In genomic region chr6:86523755-86524434, GRCm38 (mm10) we compare ENCODE assay signal across 7 mouse cellular contexts. TPM values are rescaled to one million over a fixed set of nuclear protein-coding genes. Genes with fewer than 3 reads are reported as not detected.
DNase-seq lines count a peak whose midpoint lies in the region; ATAC-seq and TF ChIP-seq lines count a peak whose summit lies in the region.

No protein-coding gene starts in this region.

- ATAC-seq in forebrain, embryonic 13.5 days = no peak
- no peak for ATAC-seq in midbrain, embryonic 12.5 days (ENCODE audit: low FRiP score, low read depth)

- peaks cover 1% of the 10 kb centered on the region; the same call in 1 of the 2 replicates for H3K4me1 ChIP-seq in bone marrow, adult 2 months (ENCODE audit: control insufficient read depth, insufficient read depth, low read length)
- peaks cover 29% of the 10 kb centered on the region for H3K4me1 ChIP-seq in forebrain, embryonic 13.5 days
- H3K4me1 ChIP-seq in limb, embryonic 10.5 days = peaks cover 18% of the 10 kb centered on the region
- H3K4me1 ChIP-seq in midbrain, embryonic 12.5 days = peaks cover 25% of the 10 kb centered on the region

- H3K4me2 ChIP-seq in forebrain, embryonic 13.5 days = peak overlapping the region; percentile 93
- peak overlapping the region; percentile 95 for H3K4me2 ChIP-seq in midbrain, embryonic 12.5 days (replicated peaks)

- WGBS in bone marrow, adult 2 months = 2% methylated on average over 15 of the region's 15 CpGs
- WGBS in forebrain, embryonic 13.5 days = under 1% methylated on average over 15 of the region's 15 CpGs
- WGBS in limb, embryonic 10.5 days = under 1% methylated on average over 15 of the region's 15 CpGs
- under 1% methylated on average over 15 of the region's 15 CpGs for WGBS in midbrain, embryonic 12.5 days

- peak overlapping the region; percentile 6; the same call in 1 of the 2 replicates for H3K27ac ChIP-seq in bone marrow, adult 2 months (ENCODE audit: control insufficient read depth, insufficient read depth, low read depth, low read length, poor library complexity)
- H3K27ac ChIP-seq in forebrain, embryonic 13.5 days = peak overlapping the region; percentile 92
- H3K27ac ChIP-seq in limb, embryonic 10.5 days = peak overlapping the region; percentile 100
- peak overlapping the region; percentile 90 for H3K27ac ChIP-seq in midbrain, embryonic 12.5 days (replicated peaks)

- H3K9ac ChIP-seq in forebrain, embryonic 13.5 days = peak overlapping the region; percentile 99
- peak overlapping the region; percentile 98 for H3K9ac ChIP-seq in midbrain, embryonic 12.5 days (replicated peaks)

- DNase-seq in ovary, postnatal 36 days (ENCODE audit: low spot score) = peak; percentile 24
- no peak for DNase-seq in ovary, postnatal 14 days (ENCODE audit: low spot score)
- peak; percentile 65 for DNase-seq in limb, embryonic 10.5 days (ENCODE audit: low spot score)
- DNase-seq in B cell, adult 2 months = no peak

- TF ChIP-seq CTCF in bone marrow, adult 2 months (IDR thresholded peaks at IDR 0.05; ENCODE audit: control insufficient read depth, insufficient read depth, low read length) = no peak

- no peaks in the 10 kb centered on the region for H3K9me3 ChIP-seq in forebrain, embryonic 13.5 days (replicated peaks)
- H3K9me3 ChIP-seq in limb, embryonic 10.5 days (replicated peaks) = no peaks in the 10 kb centered on the region
- H3K9me3 ChIP-seq in midbrain, embryonic 12.5 days = no peaks in the 10 kb centered on the region

- TF ChIP-seq POLR2A in bone marrow, adult 2 months (IDR thresholded peaks at IDR 0.05; ENCODE audit: borderline replicate concordance, control insufficient read depth, low read depth, low read length) = no peak

- peak overlapping the region; percentile 69 for H3K4me3 ChIP-seq in bone marrow, adult 2 months (replicated peaks; ENCODE audit: control insufficient read depth, low read depth, low read length)
- peak overlapping the region; percentile 100 for H3K4me3 ChIP-seq in forebrain, embryonic 13.5 days
- H3K4me3 ChIP-seq in limb, embryonic 10.5 days = peak overlapping the region; percentile 75
- H3K4me3 ChIP-seq in midbrain, embryonic 12.5 days = peak overlapping the region; percentile 97

- no peaks in the 10 kb centered on the region for H3K27me3 ChIP-seq in forebrain, embryonic 13.5 days
- H3K27me3 ChIP-seq in limb, embryonic 10.5 days (ENCODE audit: low read depth, poor library complexity, severe bottlenecking) = no peaks in the 10 kb centered on the region
- no peaks in the 10 kb centered on the region for H3K27me3 ChIP-seq in midbrain, embryonic 12.5 days

- H3K36me3 ChIP-seq in forebrain, embryonic 13.5 days (ENCODE audit: poor library complexity, severe bottlenecking) = peaks cover 15% of the 10 kb centered on the region; the same call in 1 of the 2 replicates
- H3K36me3 ChIP-seq in limb, embryonic 10.5 days = peaks cover 38% of the 10 kb centered on the region
- peaks cover 13% of the 10 kb centered on the region for H3K36me3 ChIP-seq in midbrain, embryonic 12.5 days

RNA-seq across cellular contexts. Expression of gene Pcbp1, which starts 2.2 kb away (rescaled TPM):
- polyA plus RNA-seq in bone marrow, adult 2 months (2011; ENCODE audit: insufficient read depth, insufficient read length, low replicate concordance, missing spikeins) = 52.9 and 86.3 TPM in 2 replicates
- 204 and 245 TPM in 2 replicates for polyA plus RNA-seq in forebrain, embryonic 13.5 days (2015; fragmentation: Nextera tagmentation; extraction: Ambion mirVana)
- 562 and 618 TPM in 2 replicates for polyA plus RNA-seq in limb, embryonic 10.5 days (2016; fragmentation: Nextera tagmentation; extraction: Ambion mirVana)
- 570 and 583 TPM in 2 replicates for polyA plus RNA-seq in midbrain, embryonic 12.5 days (2016; fragmentation: Nextera tagmentation; extraction: Ambion mirVana)

Comparison
In these comparisons a context has a peak if more than half of its experiments do, and no peak if none do; other contexts are left out.
1. DNase-seq: peak in ovary, postnatal 36 days (single experiment) and limb, embryonic 10.5 days (single experiment); none in ovary, postnatal 14 days (single experiment) and B cell, adult 2 months (0 of 2).
2. H3K27ac ChIP-seq: peak in every context shown above with its lines; median percentile 100 in limb, embryonic 10.5 days; 92 in forebrain, embryonic 13.5 days; 90 in midbrain, embryonic 12.5 days; 6 in bone marrow, adult 2 months.
3. Peak in every context shown above with its lines, with median percentiles within 50 percentile points of each other: H3K4me3 ChIP-seq.